Mouse (Mus musculus): ENCODE results near the gene Olfr775. TPM values are rescaled to one million over a fixed set of nuclear protein-coding genes. Genes with fewer than 3 reads are reported as not detected.
A peak's percentile ranks its signal among the peaks of the same experiment; 100 is the strongest.

Gene Olfr775
- total RNA-seq (2021): not detected

GRCm38 (mm10) chr10:129248112-129248511 is at the start of gene Olfr775:
Gene Olfr775, plus strand, starts transcription at chr10:129248412.
- DNase-seq (ENCODE audit: low spot score in 2 of 2): no peak
- intact Hi-C loops (cut with DNase I): no loop called here

- DNase-seq (ENCODE audit: low spot score in 2 of 2): peak in 1 of 2 experiments; percentile 6
Measured at GRCm38 (mm10) chr10:129230737-129231136, 17.5 kb upstream of the Olfr775 start.

GRCm38 (mm10) chr10:129235904-129236303 is 12.3 kb upstream of the Olfr775 start, which contains the start of gene Olfr774:
Gene Olfr774, plus strand, starts transcription at chr10:129236204.
- DNase-seq (ENCODE audit: low spot score in 2 of 2): no peak
- intact Hi-C loops (cut with DNase I): no loop called here

More at GRCm38 (mm10) chr10:129230737-129231136, 17.5 kb upstream of the Olfr775 start:
- intact Hi-C loops (cut with DNase I): no loop called here

DNA sequence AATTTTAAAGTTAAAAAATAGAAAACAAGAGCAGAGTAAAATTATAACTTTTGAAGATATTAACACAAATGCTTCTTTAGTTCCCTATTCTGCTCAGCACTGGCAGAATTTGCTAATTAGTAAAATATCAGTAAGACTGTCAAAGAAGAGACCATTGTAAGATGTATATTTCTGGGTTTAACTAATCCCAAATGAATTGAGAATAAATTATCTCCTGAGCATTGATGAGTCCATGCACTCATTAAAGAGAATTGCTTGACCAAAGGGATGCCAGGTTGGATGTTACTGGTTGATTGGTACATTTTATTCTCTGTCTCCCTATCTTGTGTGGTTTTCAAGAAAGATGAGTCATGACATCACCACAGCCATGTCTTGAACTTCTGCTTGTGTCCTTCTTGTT is 10.6 kb downstream of the Olfr775 start, which contains the start of gene Olfr776:
Olfr776 (plus strand) TSS at position 301 of the 400 bp plus-strand sequence.
- no peak for DNase-seq (ENCODE audit: low spot score in 2 of 2)
- intact Hi-C loops (cut with DNase I): no loop called here

GRCm38 (mm10) chr10:129271081-129271535 is 22.9 kb downstream of the Olfr775 start, which contains the start of gene Olfr777:
Gene Olfr777, minus strand, starts transcription at chr10:129271485.
- no peak for DNase-seq (ENCODE audit: low spot score in 2 of 2)

More at GRCm38 (mm10) chr10:129271081-129271535, 22.9 kb downstream of the Olfr775 start, which contains the start of gene Olfr777:
- intact Hi-C loops (cut with DNase I): no loop called here

Other genes with a start within 250 kb of the Olfr775 start
- gene Olfr763, start 237.6 kb upstream of the Olfr775 start, total RNA-seq (2021): not detected
- not detected for gene Olfr764-ps1, start 208.5 kb upstream of the Olfr775 start, total RNA-seq (2021)
- not detected for gene Olfr765, start 198.4 kb upstream of the Olfr775 start, total RNA-seq (2021)
- gene Olfr766-ps1, start 179.4 kb upstream of the Olfr775 start, total RNA-seq (2021): not detected
- gene Olfr767, start 165.5 kb upstream of the Olfr775 start, total RNA-seq (2021): not detected
- gene Olfr768, start 149.0 kb upstream of the Olfr775 start, total RNA-seq (2021): not detected
- not detected for gene Olfr769, start 130.6 kb upstream of the Olfr775 start, total RNA-seq (2021)
- not detected for gene Olfr770, start 109.4 kb upstream of the Olfr775 start, total RNA-seq (2021)
- not detected for gene Olfr771, start 83.7 kb upstream of the Olfr775 start, total RNA-seq (2021)
- gene Olfr772, start 70.5 kb upstream of the Olfr775 start, total RNA-seq (2021): not detected
- gene Olfr773, start 61.0 kb upstream of the Olfr775 start, total RNA-seq (2021): not detected
- gene Olfr774, start 12.2 kb upstream of the Olfr775 start, total RNA-seq (2021): not detected
- gene Olfr776, start 10.7 kb downstream of the Olfr775 start, total RNA-seq (2021): not detected
- not detected for gene Olfr777, start 23.1 kb downstream of the Olfr775 start, total RNA-seq (2021)
- gene Olfr780, start 69.7 kb downstream of the Olfr775 start, total RNA-seq (2021): not detected
- not detected for gene Olfr781, start 80.4 kb downstream of the Olfr775 start, total RNA-seq (2021)
- not detected for gene Olfr782, start 100.4 kb downstream of the Olfr775 start, total RNA-seq (2021)
- gene Olfr784, start 135.7 kb downstream of the Olfr775 start, total RNA-seq (2021): under 1 TPM; 0.12 to 0.20 TPM
- gene Olfr785, start 157.0 kb downstream of the Olfr775 start, total RNA-seq (2021): not detected
- gene Olfr786, start 178.9 kb downstream of the Olfr775 start, total RNA-seq (2021): not detected
- not detected for gene Olfr787, start 213.4 kb downstream of the Olfr775 start, total RNA-seq (2021)
- gene Olfr788, start 222.6 kb downstream of the Olfr775 start, total RNA-seq (2021): not detected
- gene Olfr789, start 236.3 kb downstream of the Olfr775 start, total RNA-seq (2021): not detected